Mouse (Mus musculus) myocyte (in vitro differentiated cells): ENCODE measurements around the gene Shank3.

Source experiments
- CEBPB ChIP-seq: IDR thresholded peaks from 2 replicates; pipeline ENCODE4 v1.6.1; 2011; ENCODE audit warnings: mild to moderate bottlenecking, moderate library complexity; ENCODE audit not compliant: poor library complexity, insufficient read depth, severe bottlenecking
- MAX ChIP-seq: IDR thresholded peaks from one replicate; pipeline ENCODE4 v1.6.1; 2011; ENCODE audit warnings: low read depth, mild to moderate bottlenecking, control low read depth
- MYOD1 ChIP-seq, 3 experiments: IDR thresholded peaks; one replicate each; pipeline ENCODE4 v1.6.1; 2011; ENCODE audit warnings: control low read depth in 2 of 3, low read depth in 2 of 3, mild to moderate bottlenecking in 2 of 3, moderate library complexity in 1 of 3; ENCODE audit not compliant: insufficient read length in 2 of 3, control insufficient read depth in 1 of 3
- MYOG ChIP-seq, 3 experiments: IDR thresholded peaks; one replicate each; pipeline ENCODE4 v1.6.1; 2011; ENCODE audit warnings: control low read depth in 2 of 3, low read depth in 2 of 3, mild to moderate bottlenecking in 2 of 3; ENCODE audit not compliant: insufficient read length in 2 of 3, control insufficient read depth in 1 of 3, insufficient read depth in 1 of 3
- POLR2A ChIP-seq: IDR thresholded peaks from one replicate; pipeline ENCODE4 v1.6.1; 2011; ENCODE audit warnings: low read depth, mild to moderate bottlenecking, control low read depth, moderate library complexity; ENCODE audit not compliant: insufficient read length
- POLR2AphosphoS2 ChIP-seq: IDR thresholded peaks from one replicate; pipeline ENCODE4 v1.6.1; 2011; ENCODE audit warnings: low read depth, control low read depth; ENCODE audit not compliant: insufficient read length

DNA sequence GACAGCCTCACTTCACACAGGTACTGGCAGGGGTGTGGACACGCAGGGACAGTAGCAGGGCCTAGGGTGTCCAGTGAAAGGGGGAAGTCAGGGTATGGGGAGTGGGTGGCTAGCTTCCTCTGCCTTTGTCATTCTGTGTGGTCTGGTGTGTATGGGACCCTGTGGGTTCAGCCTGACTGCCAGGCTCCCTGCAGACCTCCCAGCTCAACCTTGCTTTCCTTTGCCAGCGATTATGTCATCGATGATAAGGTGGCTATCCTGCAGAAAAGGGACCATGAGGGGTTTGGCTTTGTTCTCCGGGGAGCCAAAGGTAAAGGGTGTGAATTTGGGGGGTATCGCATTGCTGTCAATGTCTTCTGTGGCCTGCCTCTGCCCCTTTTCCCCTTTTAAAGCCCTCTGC, 32.0 kb downstream of the Shank3 start:
- TF ChIP-seq POLR2A (no peak), POLR2AphosphoS2 (no peak), MAX (no peak), CEBPB (no peak), MYOG (IDR thresholded peaks at IDR 0.05; ENCODE audit: control insufficient read depth in 1 of 3, insufficient read depth in 1 of 3, insufficient read length in 2 of 3, low read depth in 2 of 3) (no peak), MYOD1 (IDR thresholded peaks at IDR 0.05; ENCODE audit: control insufficient read depth in 1 of 3, insufficient read length in 2 of 3, low read depth in 2 of 3) (no peak)
